Mouse (Mus musculus) C2C12 (cell line): Measurements from ENCODE around the gene Prrt1.

Source experiments
- CTCF ChIP-seq: IDR thresholded peaks from one replicate; pipeline ENCODE4 v1.5.1; 2011; ENCODE audit not compliant: control insufficient read depth, insufficient read depth, insufficient read length
- MYOG ChIP-seq: IDR thresholded peaks from one replicate; pipeline ENCODE4 v1.6.1; 2011; ENCODE audit not compliant: control insufficient read depth, insufficient read length; ENCODE audit errors: extremely low read depth

- TF ChIP-seq CTCF: no peak
- no peak for TF ChIP-seq MYOG
Observed at GRCm38 (mm10) chr17:34652985-34653384, 23.7 kb downstream of the Prrt1 start.
